Mouse (Mus musculus): Measurements from ENCODE around the gene Lypd6b. TPM values are rescaled to one million over a fixed set of nuclear protein-coding genes. Genes with fewer than 3 reads are reported as not detected.

Gene Lypd6b
- polyA plus RNA-seq, 1 experiment from 2014 or later: not detected

- WGBS (ENCODE audit: insufficient replicate concordance): 34% methylated on average over 9 of the region's 9 CpGs
- no peaks in the 10 kb centered on the region for H3K9me3 ChIP-seq (replicated peaks)
- H3K4me1 ChIP-seq (replicated peaks): no peaks in the 10 kb centered on the region
- no peak overlapping the region for H3K27ac ChIP-seq (replicated peaks)
- ATAC-seq (ENCODE audit: insufficient read depth): no peak
- no peaks in the 10 kb centered on the region for H3K27me3 ChIP-seq
- no peak overlapping the region for H3K4me3 ChIP-seq (replicated peaks)
- H3K9ac ChIP-seq: no peak overlapping the region
- H3K4me2 ChIP-seq: no peak overlapping the region
- H3K36me3 ChIP-seq (replicated peaks): no peaks in the 10 kb centered on the region
Observed at GRCm38 (mm10) chr2:49880507-49880906, 93.0 kb downstream of the Lypd6b start.

GRCm38 (mm10) chr2:49881002-49881401 lies 93.5 kb downstream of the Lypd6b start:
- H3K36me3 ChIP-seq (replicated peaks): no peaks in the 10 kb centered on the region
- no peaks in the 10 kb centered on the region for H3K4me1 ChIP-seq (replicated peaks)
- no peak overlapping the region for H3K4me2 ChIP-seq
- no peak overlapping the region for H3K27ac ChIP-seq (replicated peaks)
- no peak overlapping the region for H3K9ac ChIP-seq
- no peak overlapping the region for H3K4me3 ChIP-seq (replicated peaks)
- WGBS (ENCODE audit: insufficient replicate concordance): 78% methylated on average over 1 of the region's 1 CpGs
- no peaks in the 10 kb centered on the region for H3K9me3 ChIP-seq (replicated peaks)
- H3K27me3 ChIP-seq: no peaks in the 10 kb centered on the region
- no peak for ATAC-seq (ENCODE audit: insufficient read depth)

DNA sequence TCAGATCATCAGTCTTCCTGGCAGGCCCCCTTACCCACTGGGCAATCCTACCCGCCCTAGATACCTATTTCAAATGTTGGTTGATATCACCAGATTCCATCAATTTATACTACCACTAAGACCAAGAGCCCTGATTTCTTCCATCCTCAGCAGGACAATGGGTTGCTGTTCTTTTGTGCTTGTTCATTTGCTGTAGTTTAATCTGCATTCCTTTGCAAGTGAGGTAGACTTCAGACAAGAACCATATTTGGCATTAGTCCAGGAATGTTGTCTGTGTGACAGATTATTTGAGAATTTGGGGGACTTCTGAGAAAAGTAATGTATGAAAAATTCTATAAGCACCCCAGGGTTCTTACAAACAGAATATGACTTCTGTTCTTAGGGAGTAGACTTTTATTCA lies 95.0 kb downstream of the Lypd6b start:
- H3K9me3 ChIP-seq (replicated peaks): no peaks in the 10 kb centered on the region
- no peak overlapping the region for H3K9ac ChIP-seq
- H3K27me3 ChIP-seq: no peaks in the 10 kb centered on the region
- H3K4me2 ChIP-seq: no peak overlapping the region
- no peak overlapping the region for H3K4me3 ChIP-seq (replicated peaks)
- no peaks in the 10 kb centered on the region for H3K4me1 ChIP-seq (replicated peaks)
- 64% methylated on average over 1 of the region's 1 CpGs for WGBS (ENCODE audit: insufficient replicate concordance)
- H3K36me3 ChIP-seq (replicated peaks): no peaks in the 10 kb centered on the region
- no peak for ATAC-seq (ENCODE audit: insufficient read depth)
- H3K27ac ChIP-seq (replicated peaks): no peak overlapping the region

- no peak overlapping the region for H3K9ac ChIP-seq
- H3K27me3 ChIP-seq: no peaks in the 10 kb centered on the region
- H3K4me3 ChIP-seq (replicated peaks): no peak overlapping the region
- H3K4me2 ChIP-seq: no peak overlapping the region
- H3K36me3 ChIP-seq (replicated peaks): no peaks in the 10 kb centered on the region
- H3K9me3 ChIP-seq (replicated peaks): no peaks in the 10 kb centered on the region
- no peak for ATAC-seq (ENCODE audit: insufficient read depth)
- H3K4me1 ChIP-seq (replicated peaks): no peaks in the 10 kb centered on the region
- no peak overlapping the region for H3K27ac ChIP-seq (replicated peaks)
- WGBS (ENCODE audit: insufficient replicate concordance): 48% methylated on average over 3 of the region's 3 CpGs
Observed at GRCm38 (mm10) chr2:49883990-49884389, 96.5 kb downstream of the Lypd6b start.

- Histone ChIP-seq H3K4me1 (replicated peaks) (no peaks in the 10 kb centered on the region), H3K27me3 (no peaks in the 10 kb centered on the region), H3K36me3 (replicated peaks) (no peaks in the 10 kb centered on the region), H3K27ac (replicated peaks) (no peak overlapping the region), H3K9ac (no peak overlapping the region), H3K4me3 (replicated peaks) (no peak overlapping the region), H3K9me3 (replicated peaks) (no peaks in the 10 kb centered on the region), H3K4me2 (no peak overlapping the region)
- ATAC-seq (ENCODE audit: insufficient read depth): no peak
- WGBS (ENCODE audit: insufficient replicate concordance): 56% methylated on average over 4 of the region's 4 CpGs
Observed at GRCm38 (mm10) chr2:49886209-49886608, 98.7 kb downstream of the Lypd6b start.

DNA sequence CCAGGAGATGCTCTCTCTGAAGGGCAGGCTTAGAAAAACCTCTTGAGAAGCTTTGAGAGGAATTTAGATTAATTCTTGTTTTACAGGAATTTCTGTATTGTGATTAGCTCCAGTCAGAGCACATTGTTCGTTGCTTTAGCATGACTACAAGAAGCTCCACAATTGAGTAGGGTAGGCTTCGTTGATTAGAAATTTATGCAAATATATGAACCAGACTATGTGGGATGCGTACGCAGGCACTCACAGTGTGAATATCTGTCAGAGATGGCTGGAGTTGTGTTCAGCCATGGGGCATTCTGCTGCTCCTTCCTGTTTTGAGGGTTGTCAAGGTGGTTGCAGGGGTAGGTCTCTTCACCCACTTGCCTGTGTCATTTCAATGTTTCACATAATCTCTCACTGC lies 100.9 kb downstream of the Lypd6b start:
- 58% methylated on average over 4 of the region's 4 CpGs for WGBS (ENCODE audit: insufficient replicate concordance)
- H3K4me1 ChIP-seq (replicated peaks): no peaks in the 10 kb centered on the region
- H3K27ac ChIP-seq (replicated peaks): no peak overlapping the region
- no peak overlapping the region for H3K9ac ChIP-seq
- no peaks in the 10 kb centered on the region for H3K9me3 ChIP-seq (replicated peaks)
- H3K36me3 ChIP-seq (replicated peaks): no peaks in the 10 kb centered on the region
- no peak for ATAC-seq (ENCODE audit: insufficient read depth)
- H3K4me2 ChIP-seq: no peak overlapping the region
- H3K27me3 ChIP-seq: no peaks in the 10 kb centered on the region
- no peak overlapping the region for H3K4me3 ChIP-seq (replicated peaks)

DNA sequence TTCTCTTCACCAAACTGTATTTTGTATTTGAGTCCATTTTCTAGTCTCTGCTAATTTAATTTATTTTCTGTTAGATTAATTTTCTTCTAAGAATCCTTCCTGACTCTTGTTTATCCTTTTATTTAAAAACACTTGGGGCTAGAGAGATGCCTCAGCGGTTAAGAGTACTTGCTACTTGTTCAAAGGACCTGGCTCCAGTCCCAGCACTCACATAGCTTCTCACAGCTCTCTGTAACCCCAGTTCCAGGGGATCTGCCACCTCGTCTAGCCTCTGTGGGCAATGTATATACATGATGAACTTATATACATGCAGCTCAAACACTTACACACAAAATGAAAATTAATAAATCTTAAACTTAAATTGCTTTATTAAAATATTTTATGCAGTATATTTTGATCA lies 103.2 kb downstream of the Lypd6b start:
- Histone ChIP-seq H3K27ac (replicated peaks) (no peak overlapping the region), H3K4me1 (replicated peaks) (no peaks in the 10 kb centered on the region), H3K27me3 (no peaks in the 10 kb centered on the region), H3K9ac (no peak overlapping the region), H3K9me3 (replicated peaks) (no peaks in the 10 kb centered on the region), H3K36me3 (replicated peaks) (no peaks in the 10 kb centered on the region), H3K4me2 (no peak overlapping the region), H3K4me3 (replicated peaks) (no peak overlapping the region)
- 50% methylated on average over 2 of the region's 2 CpGs for WGBS (ENCODE audit: insufficient replicate concordance)
- no peak for ATAC-seq (ENCODE audit: insufficient read depth)

GRCm38 (mm10) chr2:49909838-49910407 lies 122.4 kb downstream of the Lypd6b start:
- no peak overlapping the region for H3K4me2 ChIP-seq
- no peak overlapping the region for H3K27ac ChIP-seq (replicated peaks)
- no peak for ATAC-seq (ENCODE audit: insufficient read depth)
- H3K9me3 ChIP-seq (replicated peaks): no peaks in the 10 kb centered on the region
- 40% methylated on average over 6 of the region's 6 CpGs for WGBS (ENCODE audit: insufficient replicate concordance)
- no peaks in the 10 kb centered on the region for H3K4me1 ChIP-seq (replicated peaks)
- H3K36me3 ChIP-seq (replicated peaks): no peaks in the 10 kb centered on the region
- no peak overlapping the region for H3K4me3 ChIP-seq (replicated peaks)
- no peak overlapping the region for H3K9ac ChIP-seq
- no peaks in the 10 kb centered on the region for H3K27me3 ChIP-seq

DNA sequence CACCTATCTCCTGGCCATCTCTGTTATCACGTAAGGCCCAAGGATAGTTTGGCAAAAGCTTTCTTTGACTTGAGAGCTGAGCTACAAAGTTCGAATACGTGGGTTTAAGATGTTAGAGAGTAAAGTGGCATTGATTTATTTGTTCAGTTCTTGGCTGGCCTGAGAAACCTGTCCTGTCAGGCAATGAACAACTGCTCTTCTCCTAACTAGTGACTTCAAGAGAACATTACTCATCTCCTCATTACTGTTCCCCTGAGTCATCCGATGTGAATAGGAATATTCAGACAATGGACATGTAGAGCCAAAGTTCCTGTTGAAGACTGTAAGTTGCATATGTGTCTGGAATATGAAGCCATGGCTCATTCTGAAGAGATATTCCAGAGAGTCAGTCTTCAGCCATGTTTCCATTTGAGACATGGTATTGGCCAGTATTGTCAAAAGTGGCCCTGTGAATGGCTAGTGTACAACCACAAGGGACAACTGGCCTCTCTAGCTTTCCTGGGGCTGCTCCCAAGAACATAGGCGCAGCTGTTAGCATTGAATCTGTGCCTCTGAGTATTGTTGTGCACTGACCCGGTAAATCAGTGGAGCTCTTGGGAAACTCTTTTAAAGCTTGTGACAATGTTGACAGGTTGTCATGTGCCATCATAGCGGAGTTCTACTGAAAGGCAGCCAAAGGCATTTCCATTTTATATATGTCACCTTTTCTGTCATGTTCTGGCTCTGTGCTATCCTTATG lies 124.0 kb downstream of the Lypd6b start:
- H3K27me3 ChIP-seq: no peaks in the 10 kb centered on the region
- H3K27ac ChIP-seq (replicated peaks): no peak overlapping the region
- H3K36me3 ChIP-seq (replicated peaks): no peaks in the 10 kb centered on the region
- no peaks in the 10 kb centered on the region for H3K4me1 ChIP-seq (replicated peaks)
- no peak overlapping the region for H3K4me2 ChIP-seq
- no peaks in the 10 kb centered on the region for H3K9me3 ChIP-seq (replicated peaks)
- no peak overlapping the region for H3K4me3 ChIP-seq (replicated peaks)
- no peak overlapping the region for H3K9ac ChIP-seq
- ATAC-seq (ENCODE audit: insufficient read depth): no peak
- 60% methylated on average over 7 of the region's 7 CpGs for WGBS (ENCODE audit: insufficient replicate concordance)

GRCm38 (mm10) chr2:49912261-49912895 lies 124.9 kb downstream of the Lypd6b start:
- 61% methylated on average over 3 of the region's 3 CpGs for WGBS (ENCODE audit: insufficient replicate concordance)
- no peak for ATAC-seq (ENCODE audit: insufficient read depth)
- Histone ChIP-seq H3K27ac (replicated peaks) (no peak overlapping the region), H3K27me3 (no peaks in the 10 kb centered on the region), H3K4me1 (replicated peaks) (no peaks in the 10 kb centered on the region), H3K36me3 (replicated peaks) (no peaks in the 10 kb centered on the region), H3K4me2 (no peak overlapping the region), H3K9me3 (replicated peaks) (no peaks in the 10 kb centered on the region), H3K9ac (no peak overlapping the region), H3K4me3 (replicated peaks) (no peak overlapping the region)

DNA sequence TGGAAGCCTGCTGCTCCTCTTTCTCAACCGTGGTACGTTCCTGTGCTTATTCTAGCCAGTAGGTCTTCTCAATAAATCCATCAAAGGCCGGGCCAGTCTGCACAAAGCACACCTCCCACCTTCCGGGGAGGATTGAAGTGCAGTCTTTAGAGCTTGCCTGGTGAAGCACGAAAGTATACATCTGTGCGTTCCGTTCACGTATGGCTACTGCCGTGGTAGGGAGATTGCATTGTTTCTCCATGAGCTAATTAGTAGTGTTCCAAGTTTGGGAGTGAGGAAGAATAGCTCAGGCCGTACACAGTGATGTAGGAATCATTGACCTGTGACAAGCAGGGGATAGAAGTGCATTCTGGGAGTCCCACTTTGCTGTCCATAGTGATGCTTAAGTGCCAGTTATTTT lies 130.0 kb downstream of the Lypd6b start:
- no peaks in the 10 kb centered on the region for H3K36me3 ChIP-seq (replicated peaks)
- H3K4me2 ChIP-seq: no peak overlapping the region
- no peak for ATAC-seq (ENCODE audit: insufficient read depth)
- H3K4me3 ChIP-seq (replicated peaks): no peak overlapping the region
- no peak overlapping the region for H3K27ac ChIP-seq (replicated peaks)
- no peak overlapping the region for H3K9ac ChIP-seq
- no peaks in the 10 kb centered on the region for H3K27me3 ChIP-seq
- H3K4me1 ChIP-seq (replicated peaks): no peaks in the 10 kb centered on the region
- H3K9me3 ChIP-seq (replicated peaks): no peaks in the 10 kb centered on the region
- 70% methylated on average over 10 of the region's 10 CpGs for WGBS (ENCODE audit: insufficient replicate concordance)
